Mouse (Mus musculus): ENCODE measurements around the gene Rimkla.
"Not testable (repeated sequence)": the region's sequence is repeated elsewhere in the genome, so short reads cannot be mapped to it uniquely, and the experiment has no call there.

Gene Rimkla

DNA sequence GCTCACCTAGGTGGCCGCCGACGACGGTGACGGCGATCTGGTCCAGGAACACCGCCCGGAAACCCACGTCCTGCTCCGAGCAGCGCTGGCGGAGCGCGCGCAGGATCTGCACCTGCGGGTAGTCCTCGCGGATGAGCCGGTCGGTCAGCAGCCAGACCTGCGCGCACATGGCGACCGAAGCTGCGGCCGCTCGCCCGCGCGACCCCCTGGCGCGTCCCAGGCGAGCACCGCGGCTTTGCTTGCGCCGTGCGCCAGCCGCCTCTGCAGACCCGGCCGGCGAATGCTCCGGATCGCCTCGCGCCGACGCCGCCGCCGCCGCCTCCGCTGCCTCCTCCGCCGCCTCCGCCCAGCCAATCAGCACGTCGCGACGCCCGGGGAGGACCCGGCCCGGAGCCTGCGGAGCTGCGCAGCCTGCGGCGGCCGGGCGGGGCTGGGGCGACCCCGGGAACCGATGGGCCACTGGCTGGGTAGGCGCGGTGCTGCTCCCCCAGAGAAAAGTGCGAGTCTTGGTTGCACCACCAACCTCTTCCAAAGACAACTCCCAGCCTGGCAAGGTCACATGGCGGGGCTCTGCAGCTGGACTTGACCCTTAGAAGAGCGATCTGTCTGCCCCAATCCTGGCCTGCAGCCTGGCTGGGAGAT lies at the start of gene Rimkla:
Gene Rimkla (minus strand): TSS at position 338 of the 642 bp plus-strand sequence.
- peak; percentile 30 to 64 for DNase-seq (ENCODE audit: low spot score in 2 of 2)

DNA sequence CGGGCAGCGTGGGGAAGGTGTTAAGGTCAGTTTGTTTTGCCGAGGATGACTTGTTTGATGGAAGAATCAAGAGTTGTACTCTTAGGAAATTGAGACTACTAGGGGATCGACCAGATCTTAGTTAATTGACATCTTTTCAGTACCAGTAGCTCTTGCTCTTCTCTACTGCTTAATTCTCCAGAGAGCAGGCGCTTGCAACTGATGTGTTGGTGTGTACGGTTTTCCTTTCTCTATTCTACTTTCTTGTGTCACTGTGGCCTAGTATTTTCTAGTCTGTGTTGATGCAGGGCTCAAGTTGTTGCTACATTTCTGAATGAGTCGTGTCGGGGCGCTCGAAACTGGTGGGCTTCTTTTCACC lies 48.1 kb upstream of the Rimkla start:
- DNase-seq (ENCODE audit: low spot score in 2 of 2), result no peak

DNA sequence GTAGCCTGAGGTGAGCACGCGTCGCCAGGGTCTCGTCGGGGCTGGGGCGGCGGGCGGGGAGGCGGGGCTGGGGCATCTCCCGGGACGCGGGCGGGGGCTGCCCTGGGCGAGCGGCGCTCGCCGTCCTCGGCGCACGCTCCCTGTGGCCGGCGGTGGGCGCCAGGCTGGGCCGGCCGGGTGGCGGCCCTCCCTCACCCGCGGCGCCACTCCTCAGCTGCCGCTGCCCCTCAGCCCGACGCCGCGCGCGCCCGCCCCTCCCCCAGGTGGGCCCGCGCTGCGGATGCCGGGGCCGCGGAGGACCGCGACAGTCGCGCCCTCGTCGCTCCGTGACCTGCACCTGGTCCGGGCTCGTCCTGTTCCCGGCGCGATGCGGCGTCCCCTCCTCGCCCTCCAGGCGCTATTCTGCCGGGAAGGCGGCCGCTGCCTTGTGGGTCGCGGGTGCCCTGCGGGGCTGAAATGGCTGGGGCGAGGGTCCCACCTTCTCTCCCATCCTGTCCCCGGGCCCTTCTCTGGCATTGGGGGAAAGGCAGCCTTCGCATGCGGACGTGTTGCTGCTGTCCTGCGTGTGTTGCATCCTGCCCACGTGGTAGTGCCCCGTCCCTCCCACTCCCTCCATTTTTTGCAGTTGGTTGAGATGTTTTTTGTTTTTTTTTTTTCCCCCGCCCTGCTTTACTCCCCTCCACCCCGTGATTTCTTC lies 47.6 kb upstream of the Rimkla start:
- DNase-seq (ENCODE audit: low spot score in 2 of 2), result peak; percentile 27 to 55

DNA sequence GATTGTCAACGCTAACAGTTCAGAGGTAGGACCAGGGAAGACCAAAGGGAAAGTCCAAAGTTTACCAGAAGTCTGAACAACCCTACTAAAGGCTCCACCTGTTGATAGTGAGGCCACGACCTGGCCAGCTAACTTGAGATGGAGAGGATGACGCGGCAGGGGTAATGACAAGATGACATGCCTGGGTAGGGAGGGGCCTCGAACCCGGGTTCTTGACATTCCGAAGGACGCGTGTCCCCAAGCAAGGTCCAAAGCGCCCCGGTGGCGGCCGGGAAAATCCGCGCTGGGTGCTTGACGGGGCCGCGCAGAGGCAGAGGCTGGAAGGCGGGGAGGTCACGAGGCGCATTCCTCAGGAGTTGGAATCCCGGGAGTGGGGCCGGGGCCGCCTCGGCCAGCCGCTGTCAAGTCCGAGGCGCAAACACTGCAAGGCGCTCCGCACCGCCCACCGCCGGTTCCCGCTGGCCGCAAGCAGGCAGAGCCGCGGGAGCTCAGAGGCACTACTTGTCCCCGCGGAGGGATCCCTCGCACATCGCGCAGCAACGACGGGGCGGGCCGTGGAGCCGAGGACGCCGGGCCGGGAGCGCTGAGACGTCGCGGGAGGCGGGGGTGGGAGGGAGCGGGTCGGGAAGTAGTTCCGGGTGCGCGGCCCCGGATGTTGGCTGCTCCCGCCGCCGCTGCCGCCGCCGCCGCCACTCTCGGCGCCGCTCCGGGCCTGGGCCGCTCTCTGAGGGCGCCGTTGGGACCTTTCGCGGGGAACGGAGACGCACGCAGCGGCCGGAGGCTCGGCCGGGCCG lies 46.8 kb upstream of the Rimkla start, which contains the start of gene Frg2f1:
Gene Frg2f1 (minus strand): TSS at position 499 of the 794 bp plus-strand sequence.
- DNase-seq (ENCODE audit: low spot score in 2 of 2), result peak; percentile 88 to 94

DNA sequence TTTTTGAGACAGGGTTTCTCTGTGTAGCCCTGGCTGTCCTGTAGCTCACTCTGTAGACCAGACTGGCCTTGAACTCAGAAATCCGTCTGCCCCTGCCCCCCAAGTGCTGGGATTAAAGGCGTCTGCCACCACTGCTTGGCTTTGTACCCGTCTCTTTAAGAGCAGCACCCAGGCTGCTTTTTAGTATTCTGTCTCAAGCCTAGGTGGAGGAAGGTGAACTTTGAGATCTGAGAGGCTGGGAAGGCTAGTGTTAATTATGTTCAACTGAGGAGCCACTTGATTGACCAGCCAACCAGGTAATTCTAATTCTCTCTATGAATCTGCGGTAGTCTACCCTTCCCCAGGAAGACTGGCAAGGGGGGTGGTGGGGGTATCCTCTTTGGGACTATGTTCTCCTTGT lies 45.0 kb upstream of the Rimkla start:
- DNase-seq (ENCODE audit: low spot score in 2 of 2), result no peak

DNA sequence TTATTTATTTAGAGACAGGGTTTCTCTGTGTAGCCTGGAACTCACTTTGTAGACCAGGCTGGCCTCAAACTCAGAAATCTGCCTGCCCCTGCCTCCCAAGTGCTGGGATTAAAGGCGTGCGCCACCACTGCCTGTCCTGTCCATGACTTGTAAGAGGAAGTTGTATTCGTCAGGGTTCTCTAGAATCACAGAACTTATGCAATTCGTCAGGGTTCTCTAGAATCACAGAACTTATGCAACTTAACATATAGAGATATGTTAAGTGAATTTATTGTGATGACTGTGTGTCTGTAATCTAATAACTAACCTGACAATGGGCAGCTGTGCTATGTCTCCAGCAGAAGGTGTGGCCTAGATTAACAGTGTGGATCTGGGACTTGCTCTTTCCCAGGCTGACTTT lies 44.2 kb upstream of the Rimkla start, which contains the start of gene Foxj3:
Gene Foxj3 (plus strand): TSS at position 390 of the 400 bp plus-strand sequence.
- not testable (repeated sequence) for DNase-seq (ENCODE audit: low spot score in 2 of 2)

DNA sequence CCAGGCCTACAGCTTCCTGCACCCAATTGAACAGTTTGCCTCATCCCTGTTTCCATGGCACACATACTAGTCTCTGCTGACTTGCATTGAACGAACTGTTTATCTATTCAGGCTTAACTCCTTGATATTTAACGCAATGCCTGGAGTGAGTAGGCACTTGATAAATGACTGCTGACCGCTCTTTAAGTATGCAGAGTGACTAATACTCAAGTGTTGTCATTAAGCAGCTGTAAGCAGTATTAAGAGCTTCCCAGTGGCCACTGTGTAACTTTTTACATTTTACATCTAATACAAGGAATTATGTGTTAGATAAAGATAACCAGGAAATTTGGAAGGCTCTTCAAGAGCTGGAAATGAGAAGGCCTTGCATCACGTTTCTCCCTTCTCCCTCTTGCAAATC lies 42.7 kb upstream of the Rimkla start:
- DNase-seq (ENCODE audit: low spot score in 2 of 2), result no peak

DNA sequence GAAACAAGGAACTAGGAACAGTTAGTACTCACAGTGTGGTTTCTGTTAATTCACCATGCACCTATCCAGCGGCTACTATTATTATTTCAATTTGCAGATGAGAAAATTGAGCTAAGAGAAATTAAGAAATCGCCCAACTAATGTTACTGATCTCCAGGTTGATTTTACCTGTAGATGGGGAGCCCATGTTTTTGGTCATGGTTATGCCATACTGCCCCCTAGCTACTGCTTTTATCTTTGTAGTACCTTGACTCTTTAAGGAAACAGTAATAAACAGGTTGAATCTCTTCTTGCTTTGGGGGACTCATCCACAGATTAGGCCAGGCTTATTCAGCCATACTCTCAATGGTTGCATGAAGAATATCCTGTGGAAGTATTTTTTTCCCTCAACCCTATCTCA lies 39.4 kb upstream of the Rimkla start:
- no peak for DNase-seq (ENCODE audit: low spot score in 2 of 2)

DNA sequence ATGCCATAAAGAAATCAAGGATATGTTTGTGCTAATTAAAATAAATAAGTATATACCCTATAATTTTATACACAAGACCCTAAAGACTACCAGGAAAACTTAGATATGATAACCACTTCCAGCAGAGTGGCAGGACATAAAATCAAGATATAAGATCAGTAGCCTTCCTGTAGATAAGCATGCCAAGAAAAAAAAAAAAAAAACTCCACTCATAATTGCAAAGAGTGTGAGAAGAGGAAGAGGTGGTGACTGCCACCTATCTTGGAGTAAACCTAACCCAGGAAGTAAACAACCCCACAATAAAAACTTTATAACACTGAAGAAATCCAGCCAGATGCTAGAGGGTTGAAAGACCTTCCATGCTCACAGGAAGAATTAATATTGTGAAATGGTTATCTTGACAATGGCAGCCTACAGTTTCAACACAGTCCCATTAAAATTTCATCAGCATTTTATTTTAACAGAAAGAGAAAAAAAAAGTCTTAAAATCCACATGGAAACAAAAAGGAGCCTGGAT lies 34.0 kb upstream of the Rimkla start:
- DNase-seq (ENCODE audit: low spot score in 2 of 2), result no peak

DNA sequence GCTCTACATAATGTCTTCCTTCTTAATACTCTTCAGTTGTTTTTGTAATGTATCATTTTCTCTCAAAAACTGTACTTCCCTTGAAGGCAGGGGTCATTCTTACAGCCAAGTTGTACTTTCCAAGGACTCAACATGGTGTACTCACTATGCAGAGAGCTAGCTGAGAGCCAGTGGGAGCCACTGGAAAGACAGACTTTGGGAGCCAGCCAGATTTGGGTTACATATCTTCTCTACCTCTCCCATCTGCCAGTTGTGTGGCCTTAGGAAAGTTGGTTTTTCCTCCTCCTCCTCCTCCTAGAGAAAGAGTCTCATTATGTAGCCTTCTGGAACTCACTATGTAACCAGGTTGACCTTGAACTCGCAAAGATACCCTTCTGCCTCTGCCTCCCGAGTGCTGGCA lies 32.0 kb upstream of the Rimkla start:
- no peak for DNase-seq (ENCODE audit: low spot score in 2 of 2)

DNA sequence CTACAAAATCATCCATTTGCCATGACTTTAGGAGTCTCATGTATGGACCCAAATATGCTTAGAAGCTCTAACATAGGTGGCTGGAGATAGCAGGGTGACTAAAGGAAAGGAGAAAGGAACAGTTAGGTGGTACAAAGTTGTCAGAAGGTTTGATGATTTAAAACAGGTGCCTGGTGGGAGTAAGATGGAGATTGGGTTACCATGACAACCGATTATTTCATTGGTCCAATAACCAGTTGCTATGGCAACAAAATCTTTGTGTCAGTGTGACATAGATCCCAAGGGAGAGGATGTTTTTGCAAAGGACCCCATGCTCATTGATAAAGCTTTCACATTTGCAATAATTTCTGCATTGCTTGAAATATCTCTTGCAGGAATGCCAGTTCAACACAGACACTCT lies 31.6 kb upstream of the Rimkla start:
- peak in 1 of 2 experiments; percentile 23 for DNase-seq (ENCODE audit: low spot score in 2 of 2)

DNA sequence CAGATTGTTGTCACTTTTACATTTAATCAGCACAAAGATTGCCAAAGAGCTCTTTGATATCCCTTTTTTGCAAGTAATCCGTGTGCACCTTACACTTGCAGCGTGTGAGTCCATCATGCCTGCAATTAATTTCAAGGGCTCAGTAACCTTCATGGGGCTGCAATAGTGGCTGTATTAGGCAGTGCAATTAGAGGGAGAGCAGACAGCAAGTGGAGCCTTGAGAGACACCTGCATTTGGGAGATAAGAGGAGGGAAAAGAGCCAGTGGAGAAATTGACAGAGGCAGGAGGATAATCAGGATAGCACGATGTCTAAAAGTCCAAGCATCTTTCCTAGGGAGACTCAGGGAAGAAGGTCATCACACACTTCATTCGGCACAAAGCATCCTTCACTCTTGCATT lies 31.1 kb upstream of the Rimkla start:
- DNase-seq (ENCODE audit: low spot score in 2 of 2), result no peak

DNA sequence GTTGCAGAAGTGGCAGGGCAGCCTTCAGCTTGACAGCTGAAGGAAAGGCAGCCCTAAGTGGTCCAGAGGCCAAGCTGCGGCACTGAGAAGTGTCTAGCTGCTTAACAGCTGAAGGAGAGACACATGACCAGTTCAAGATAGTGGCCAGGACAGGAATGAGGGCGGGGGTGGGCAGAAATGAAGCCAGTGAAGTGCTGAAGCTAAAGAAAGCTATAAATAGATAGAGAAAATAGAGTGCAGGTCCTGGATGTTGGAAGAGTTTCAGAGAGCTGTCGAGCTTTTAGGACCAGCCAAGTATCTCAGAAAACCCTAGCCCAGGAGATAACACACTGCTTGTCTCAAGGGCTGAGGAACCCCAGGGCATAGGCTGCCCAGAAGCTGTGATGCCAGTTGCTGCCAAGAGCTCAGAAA lies 20.3 kb upstream of the Rimkla start:
- DNase-seq (ENCODE audit: low spot score in 2 of 2), result no peak

DNA sequence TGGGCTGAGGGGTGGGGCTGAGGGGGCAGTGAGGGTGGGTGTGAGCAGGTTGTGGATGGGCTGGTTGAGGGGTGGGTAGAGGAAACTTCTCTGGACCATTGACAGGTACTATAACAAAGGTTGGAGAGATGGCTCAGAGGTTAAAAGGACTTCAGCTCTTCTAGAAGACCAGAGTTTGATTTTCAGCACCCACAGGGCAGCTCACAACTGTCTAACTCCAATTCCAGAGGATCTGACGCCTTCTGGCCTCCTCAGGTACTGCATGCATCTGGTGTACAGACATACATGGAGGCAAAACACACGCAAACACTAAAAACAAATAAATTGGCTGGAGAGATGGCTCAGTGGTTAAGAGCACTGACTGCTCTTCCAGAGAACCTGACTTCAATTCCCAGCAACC lies 19.2 kb upstream of the Rimkla start:
- no peak for DNase-seq (ENCODE audit: low spot score in 2 of 2)

DNA sequence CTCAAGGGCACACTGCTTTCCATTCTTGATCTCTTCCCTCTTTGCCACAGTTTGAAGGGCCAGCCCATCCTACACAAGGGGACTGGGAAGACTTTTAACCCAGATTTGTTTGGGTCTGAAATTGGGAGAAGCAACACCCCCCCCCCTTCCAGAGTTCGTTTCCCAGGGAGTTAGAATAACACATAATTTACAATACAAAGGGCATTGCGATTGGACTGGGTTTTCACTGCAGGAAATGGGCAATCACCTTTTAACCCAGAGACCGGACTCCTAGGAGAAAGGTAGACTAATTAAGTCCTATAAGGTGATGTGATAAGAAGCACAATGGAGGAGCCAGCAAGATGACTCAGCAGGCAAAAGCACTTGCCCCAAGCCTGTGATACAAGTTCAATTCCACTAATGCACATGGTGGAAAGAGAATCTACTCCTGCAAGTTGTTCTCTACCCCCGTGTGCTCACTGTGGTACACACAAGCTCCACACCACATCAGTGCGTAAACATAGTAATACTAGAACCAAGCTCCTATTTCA lies 6.0 kb upstream of the Rimkla start:
- DNase-seq (ENCODE audit: low spot score in 2 of 2), result no peak

DNA sequence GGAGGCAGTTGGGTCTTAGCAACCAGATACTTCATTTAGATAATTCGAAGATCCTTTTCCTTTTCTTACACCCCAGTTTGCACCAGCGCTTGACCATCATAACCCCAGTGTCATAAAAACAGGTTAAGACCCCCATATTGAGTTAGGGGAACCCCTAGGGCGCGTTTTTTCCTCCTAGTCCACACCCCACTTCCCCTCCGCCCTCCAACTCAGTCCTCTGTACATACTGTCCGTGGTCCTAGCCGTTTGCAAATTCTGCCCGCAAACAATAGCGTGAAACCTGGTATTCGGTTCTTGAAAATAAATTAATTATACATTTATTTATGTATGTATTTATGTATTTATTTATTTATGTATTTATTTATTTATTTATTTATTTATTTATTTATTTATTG lies 502 bp upstream of the Rimkla start:
- DNase-seq (ENCODE audit: low spot score in 2 of 2), result no peak

DNA sequence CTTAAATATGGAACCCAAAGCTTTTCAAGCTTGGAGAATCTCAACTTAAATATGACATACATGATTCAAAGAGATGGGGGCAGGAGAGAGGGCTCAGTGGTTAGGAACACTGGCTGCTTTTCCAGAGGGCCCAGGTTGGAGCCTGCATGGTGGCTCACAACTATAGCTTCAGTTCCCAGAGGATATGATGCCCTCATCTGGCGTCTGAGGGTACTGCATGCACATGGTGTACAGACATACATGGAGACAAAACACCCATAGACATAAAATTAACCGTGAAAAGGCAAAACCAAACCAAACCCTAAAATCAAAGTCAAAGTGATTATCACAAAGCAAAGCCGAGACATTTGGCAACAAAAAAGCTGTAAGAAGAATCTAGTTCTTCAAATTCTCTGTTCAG lies 1.6 kb downstream of the Rimkla start:
- DNase-seq (ENCODE audit: low spot score in 2 of 2), result peak; percentile 35 to 38

DNA sequence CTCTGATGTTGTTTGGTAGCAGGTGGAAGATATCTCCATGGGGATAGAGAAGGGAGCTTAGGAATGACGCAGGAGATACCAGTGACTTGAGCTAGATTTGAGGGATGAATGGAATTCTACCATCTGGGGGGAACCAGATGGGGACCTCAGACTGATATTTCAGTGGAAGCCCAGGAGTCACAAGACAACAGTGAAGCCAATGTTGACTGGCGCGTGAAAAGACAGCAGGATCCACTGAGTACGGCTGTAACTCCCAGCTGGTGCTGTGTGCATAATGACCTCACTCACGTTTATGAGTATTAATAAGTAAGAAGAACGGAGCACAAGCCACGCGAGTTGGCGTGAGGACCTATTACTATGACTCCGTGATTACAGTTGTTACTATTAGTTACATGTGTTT lies 2.8 kb downstream of the Rimkla start:
- no peak for DNase-seq (ENCODE audit: low spot score in 2 of 2)

DNA sequence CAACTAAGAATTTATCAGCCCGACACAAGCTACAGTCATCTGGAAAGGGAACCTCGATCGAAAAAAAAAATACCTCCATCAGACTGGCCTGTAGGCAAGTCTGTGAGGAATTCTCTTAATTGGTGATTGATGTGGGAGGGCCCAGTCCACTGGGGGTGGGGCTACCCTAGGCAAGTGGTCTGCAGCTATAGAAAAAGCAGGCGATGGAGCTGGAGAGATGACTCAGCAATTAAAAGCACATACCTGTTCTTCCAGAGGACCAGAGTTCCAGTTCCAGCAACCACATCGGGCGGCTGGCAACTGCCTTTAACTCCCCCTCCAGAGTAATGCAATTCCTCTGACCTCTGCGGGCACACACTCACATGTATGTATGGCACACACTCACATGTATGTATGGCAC lies 7.5 kb downstream of the Rimkla start:
- no peak for DNase-seq (ENCODE audit: low spot score in 2 of 2)

DNA sequence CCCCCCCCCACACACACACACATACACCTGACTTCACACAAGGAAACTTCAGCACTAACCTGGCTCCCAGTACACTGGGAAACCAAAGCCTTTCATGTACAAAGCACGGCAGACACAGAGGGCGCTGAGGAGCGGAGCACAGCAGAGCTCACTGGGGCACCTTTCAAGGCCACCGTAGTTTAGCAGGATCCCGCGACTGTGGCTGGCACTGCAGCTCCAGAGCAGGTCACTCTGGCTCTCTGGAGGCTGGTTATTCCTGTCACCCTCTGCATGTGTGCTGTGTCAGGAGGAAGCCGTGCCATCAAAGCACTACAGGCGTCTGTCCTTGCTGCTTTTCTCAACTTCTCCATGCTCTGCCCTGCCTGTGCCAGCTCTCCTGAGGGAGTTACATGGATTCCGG lies 9.4 kb downstream of the Rimkla start:
- DNase-seq (ENCODE audit: low spot score in 2 of 2), result no peak

DNA sequence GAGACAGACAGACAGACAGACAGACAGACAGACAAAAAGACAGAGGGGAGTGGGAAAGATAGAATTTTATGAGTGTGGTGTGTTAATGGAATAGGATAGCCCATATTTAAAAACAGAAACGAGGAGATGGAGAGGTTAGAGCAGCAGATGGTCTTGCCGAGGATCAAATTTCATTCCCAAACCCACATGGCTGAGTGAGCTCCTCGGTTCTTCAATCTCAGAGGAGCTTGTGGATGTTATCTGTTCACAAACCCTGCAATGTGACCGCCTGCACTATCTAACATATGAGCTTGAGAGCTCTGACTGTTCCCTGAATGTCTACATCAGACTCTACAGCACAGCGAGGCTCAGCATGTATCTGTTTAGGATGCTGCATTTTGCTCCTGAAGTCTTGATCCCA lies 19.3 kb downstream of the Rimkla start:
- DNase-seq (ENCODE audit: low spot score in 2 of 2), result no peak

DNA sequence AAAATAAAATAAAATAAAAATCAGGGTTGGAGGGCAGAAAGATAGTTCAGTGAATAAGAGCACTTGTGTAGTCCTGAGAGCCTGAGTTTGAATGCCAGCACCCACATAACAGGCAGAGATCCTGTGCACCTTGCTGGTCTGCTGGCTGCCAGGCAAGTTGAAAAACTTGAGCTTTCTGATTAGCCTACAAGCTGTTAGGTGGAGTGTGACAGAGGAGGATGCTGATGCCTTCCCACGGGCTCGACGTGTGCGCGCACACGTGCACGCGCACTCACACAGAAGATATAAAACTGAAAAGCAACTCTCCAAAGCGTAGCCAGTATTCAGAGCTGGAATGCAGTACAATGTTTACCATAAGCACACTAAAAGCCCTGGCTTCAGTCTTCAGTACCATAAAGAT lies 19.9 kb downstream of the Rimkla start:
- no peak for DNase-seq (ENCODE audit: low spot score in 2 of 2)
